Mouse (Mus musculus) liver, adult 2 months (tissue): ENCODE results near the gene Asb16. TPM values are rescaled to one million over a fixed set of nuclear protein-coding genes. Genes with fewer than 3 reads are reported as not detected.

Experiments used
- DNase-seq: peaks from one replicate; pipeline ENCODE4 v3.0.0-alpha.2; 2011; ENCODE audit warnings: low read depth, low spot score; ENCODE audit errors: extremely low read depth
- H3K27ac ChIP-seq: fragments of 200-500 bp; replicated peaks from 2 replicates; pipeline ENCODE4 v1.5.1; 2012; ENCODE audit warnings: low read depth, mild to moderate bottlenecking, control low read depth, inconsistent platforms, low read length; ENCODE audit not compliant: insufficient read depth
- H3K27me3 ChIP-seq: fragments of 200-500 bp; 2 replicates; pipeline ENCODE4 v1.6.1; 2012; ENCODE audit warnings: mild to moderate bottlenecking, moderate library complexity, low read length, inconsistent platforms; ENCODE audit not compliant: control insufficient read depth, insufficient read depth
- H3K36me3 ChIP-seq: fragments of 200-500 bp; 2 replicates; pipeline ENCODE4 v1.6.1; 2012; ENCODE audit warnings: low read length, inconsistent platforms; ENCODE audit not compliant: control insufficient read depth, insufficient read depth
- H3K4me1 ChIP-seq: fragments of 200-500 bp; 2 replicates; pipeline ENCODE4 v1.6.1; 2011; ENCODE audit warnings: low read length; ENCODE audit not compliant: control insufficient read depth, insufficient read depth
- H3K4me3 ChIP-seq: fragments of 200-500 bp; 2 replicates; pipeline ENCODE4 v1.5.1; 2011; ENCODE audit warnings: low read depth, mild to moderate bottlenecking, control low read depth, low read length, moderate library complexity; ENCODE audit not compliant: insufficient read depth
- H3K79me2 ChIP-seq: fragments of 200-500 bp; 2 replicates; pipeline ENCODE4 v1.6.1; 2012; ENCODE audit warnings: inconsistent platforms, mild to moderate bottlenecking, low read length, moderate library complexity; ENCODE audit not compliant: control insufficient read depth, insufficient read depth
- H3K9ac ChIP-seq: fragments of 200-500 bp; 2 replicates; pipeline ENCODE4 v1.6.1; 2012; ENCODE audit warnings: low read depth, mild to moderate bottlenecking, control low read depth, inconsistent platforms, low read length
- CTCF ChIP-seq: fragments of 200-500 bp; IDR thresholded peaks from 2 replicates; pipeline ENCODE4 v1.5.1; 2011; ENCODE audit warnings: low read depth, low read length, control low read depth
- POLR2A ChIP-seq: fragments of 200-500 bp; IDR thresholded peaks from 2 replicates; pipeline ENCODE4 v1.6.1; 2011; ENCODE audit warnings: low read length, control low read depth; ENCODE audit not compliant: insufficient read depth; ENCODE audit errors: extremely low read depth
- WGBS: fragments of 180-500 bp; shearing (Covaris S2); methylation state at CpG from one replicate; pipeline ENCODE4 v1.1.7; 2018; 5-methylcytosine and 5-hydroxymethylcytosine counted together
- polyA plus RNA-seq: library from polyadenylated mRNA; depleted of rRNA; stranded (reverse); fragments of >200 nt; gene quantifications from 2 replicates; pipeline ENCODE4 v1.2.3, GENCODE M21; 2012
- total RNA-seq: library from RNA; depleted of rRNA; stranded (reverse); fragments of >200 nt; gene quantifications from 2 replicates; pipeline ENCODE4 v1.2.3, GENCODE M21; 2014

Gene Asb16
- total and polyA plus RNA-seq, 2 experiments: 0.09 to 0.20 TPM

DNA sequence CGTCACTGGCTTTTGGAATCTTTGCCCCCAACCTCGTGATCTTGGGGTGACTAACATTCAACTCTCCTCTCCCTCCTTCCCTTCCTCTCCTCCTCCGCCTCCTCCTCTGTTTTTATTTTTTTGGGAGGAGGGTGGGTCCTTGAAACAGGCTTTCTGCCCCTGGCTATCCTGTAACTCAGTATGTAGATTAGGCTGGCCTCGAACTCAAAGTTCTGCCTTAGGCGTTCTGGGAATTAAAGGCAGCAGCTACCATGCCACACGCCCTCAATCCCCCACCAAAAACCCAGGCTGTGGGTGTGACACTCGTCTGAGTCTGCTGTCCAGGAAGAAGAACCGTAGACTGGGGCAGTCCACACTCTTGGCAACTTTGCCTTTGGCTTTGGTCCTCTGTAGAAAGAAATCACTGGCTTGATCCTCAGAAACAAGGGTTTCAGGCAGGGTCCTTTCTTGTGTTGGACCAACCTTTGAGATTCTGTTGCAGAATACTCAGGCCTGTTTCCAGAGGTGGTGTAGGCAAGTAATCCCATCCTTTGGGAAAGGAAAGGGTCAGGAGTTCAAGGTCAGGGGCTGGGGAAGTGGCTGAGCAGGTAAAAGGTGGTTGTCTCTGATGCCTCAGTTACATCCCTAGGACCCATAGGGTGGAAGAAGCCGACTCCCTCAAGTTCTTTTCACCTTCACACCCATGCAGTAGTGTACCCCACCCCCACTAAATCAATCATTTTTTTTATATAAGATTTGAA, 19.0 kb upstream of the Asb16 start:
- H3K27ac ChIP-seq: no peak overlapping the region
- TF ChIP-seq CTCF: no peak
- TF ChIP-seq POLR2A: no peak
- 0 out of 2 replicates have a peak, but pooled peaks cover 2% of the 10 kb centered on the region for H3K4me1 ChIP-seq
- no peak overlapping the region for H3K4me3 ChIP-seq
- 26% methylated on average over 9 of the region's 9 CpGs for WGBS
- no peak overlapping the region for H3K9ac ChIP-seq
- H3K27me3 ChIP-seq: no peaks in the 10 kb centered on the region
- no peak for DNase-seq
- H3K36me3 ChIP-seq: no peaks in the 10 kb centered on the region
- no peaks in the 10 kb centered on the region for H3K79me2 ChIP-seq

GRCm38 (mm10) chr11:102257514-102257913, 11.0 kb upstream of the Asb16 start:
- WGBS: 72% methylated on average over 9 of the region's 9 CpGs
- no peak overlapping the region for H3K9ac ChIP-seq

GRCm38 (mm10) chr11:102258095-102258494, 10.4 kb upstream of the Asb16 start:
- TF ChIP-seq POLR2A (no peak), CTCF (no peak)
- no peak overlapping the region for H3K9ac ChIP-seq
- no peaks in the 10 kb centered on the region for H3K27me3 ChIP-seq
- H3K79me2 ChIP-seq: no peaks in the 10 kb centered on the region
- no peak for DNase-seq
- WGBS: 91% methylated on average over 6 of the region's 6 CpGs
- no peak overlapping the region for H3K4me3 ChIP-seq
- no peak overlapping the region for H3K27ac ChIP-seq
- no peaks in the 10 kb centered on the region for H3K4me1 ChIP-seq
- H3K36me3 ChIP-seq: no peaks in the 10 kb centered on the region

More at GRCm38 (mm10) chr11:102257514-102257913, 11.0 kb upstream of the Asb16 start:
- DNase-seq: no peak
- Histone ChIP-seq H3K79me2 (no peaks in the 10 kb centered on the region), H3K27ac (no peak overlapping the region), H3K36me3 (no peaks in the 10 kb centered on the region), H3K27me3 (no peaks in the 10 kb centered on the region), H3K4me1 (no peaks in the 10 kb centered on the region), H3K4me3 (no peak overlapping the region)
- peak; percentile 27; the same call in 1 of the 2 replicates for TF ChIP-seq CTCF
- no peak for TF ChIP-seq POLR2A

- no peak for DNase-seq
- Histone ChIP-seq H3K27ac (no peak overlapping the region), H3K36me3 (no peaks in the 10 kb centered on the region), H3K27me3 (no peaks in the 10 kb centered on the region), H3K4me3 (no peak overlapping the region), H3K79me2 (no peaks in the 10 kb centered on the region), H3K9ac (no peak overlapping the region), H3K4me1 (peaks cover 3% of the 10 kb centered on the region; the same call in 1 of the 2 replicates)
- 92% methylated on average over 3 of the region's 3 CpGs for WGBS
- TF ChIP-seq POLR2A: no peak
- peak; percentile 37; the same call in 1 of the 2 replicates for TF ChIP-seq CTCF
These were observed 10.0 kb upstream of the Asb16 start for GRCm38 (mm10) chr11:102258521-102258920.

- Histone ChIP-seq H3K27me3 (no peaks in the 10 kb centered on the region), H3K4me3 (no peak overlapping the region), H3K36me3 (no peaks in the 10 kb centered on the region), H3K9ac (no peak overlapping the region), H3K4me1 (peaks cover 7% of the 10 kb centered on the region), H3K27ac (peak overlapping the region; percentile 22), H3K79me2 (no peaks in the 10 kb centered on the region)
- DNase-seq: peak; percentile 89
- TF ChIP-seq POLR2A (no peak), CTCF (no peak)
- WGBS: 35% methylated on average over 7 of the region's 7 CpGs
These were observed 5.3 kb upstream of the Asb16 start for GRCm38 (mm10) chr11:102263211-102263610.

GRCm38 (mm10) chr11:102265816-102266215, 2.7 kb upstream of the Asb16 start:
- Histone ChIP-seq H3K4me1 (peaks cover 7% of the 10 kb centered on the region), H3K36me3 (no peaks in the 10 kb centered on the region), H3K27me3 (no peaks in the 10 kb centered on the region), H3K27ac (no peak overlapping the region), H3K9ac (no peak overlapping the region), H3K79me2 (no peaks in the 10 kb centered on the region), H3K4me3 (no peak overlapping the region)
- TF ChIP-seq POLR2A (no peak), CTCF (no peak)
- 87% methylated on average over 14 of the region's 14 CpGs for WGBS
- no peak for DNase-seq
